Mouse (Mus musculus): Measurements from ENCODE around the gene Neurl1a.
"Not testable (repeated sequence)": the region's sequence is repeated elsewhere in the genome, so short reads cannot be mapped to it uniquely, and the experiment has no call there.

Neurl1a gene

DNA sequence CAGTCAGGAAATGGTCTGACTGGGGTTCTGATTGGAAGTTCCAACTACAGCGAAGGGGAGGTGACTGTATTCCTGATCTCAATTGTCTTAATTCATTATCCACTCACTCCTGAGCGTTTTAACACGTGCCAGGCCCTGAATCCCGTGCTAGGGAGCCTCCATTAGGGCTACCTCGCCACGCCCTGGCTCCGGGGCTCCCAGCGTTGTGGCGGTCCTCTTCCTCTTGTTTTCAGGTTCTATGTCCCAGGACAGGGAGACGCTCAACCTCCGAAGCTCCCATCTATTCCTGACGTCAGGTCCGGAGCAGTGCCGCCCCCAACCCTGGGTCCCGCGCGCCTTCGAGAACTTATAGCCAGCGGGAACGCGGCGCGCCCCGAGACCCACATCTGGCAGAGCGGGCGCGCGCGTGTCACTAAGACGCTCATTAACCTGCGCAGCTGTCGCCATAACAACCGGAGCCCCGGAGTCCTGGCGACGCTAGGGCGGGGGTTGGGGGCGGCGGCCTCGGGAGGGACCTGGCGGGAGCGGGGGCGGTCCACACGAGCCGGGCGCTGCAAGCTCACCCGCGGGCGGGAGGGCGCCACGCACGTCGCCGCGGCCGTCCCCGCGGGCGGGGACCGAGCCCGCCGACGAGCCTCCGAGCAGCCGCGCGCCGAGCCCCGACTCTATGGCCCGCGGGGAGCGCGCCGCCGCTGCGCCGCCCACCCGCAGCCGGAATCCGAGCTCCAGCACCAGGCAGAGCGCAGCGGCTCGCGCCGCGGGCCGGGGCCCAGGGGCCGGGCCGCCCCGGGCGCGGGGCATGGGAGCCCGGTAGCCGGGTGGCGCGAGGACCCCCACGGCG lies at the start of gene Neurl1a:
Gene Neurl1a (plus strand): TSS at position 390 of the 841 bp plus-strand sequence.
- DNase-seq, result peak in 1 of 2 experiments; percentile 10

DNA sequence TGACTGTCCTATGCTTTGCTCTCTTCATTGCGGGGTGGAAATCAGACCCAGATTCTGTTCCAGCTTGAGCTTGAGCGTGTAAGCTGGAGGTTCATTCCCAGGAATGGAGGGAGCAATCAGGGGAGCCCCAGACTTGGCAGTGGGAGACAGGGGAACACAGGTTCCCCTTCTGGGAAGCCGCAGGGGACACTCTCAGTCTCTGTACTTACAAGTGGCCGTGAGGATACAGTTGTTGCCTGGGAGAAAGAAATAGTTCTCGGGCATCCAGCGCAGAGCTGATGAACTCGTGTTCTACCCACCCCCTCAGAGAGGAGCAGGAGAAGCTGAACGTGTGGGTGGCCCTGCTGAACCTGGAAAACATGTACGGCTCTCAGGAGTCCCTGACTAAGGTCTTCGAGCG lies 49.8 kb upstream of the Neurl1a start:
- DNase-seq, result no peak

DNA sequence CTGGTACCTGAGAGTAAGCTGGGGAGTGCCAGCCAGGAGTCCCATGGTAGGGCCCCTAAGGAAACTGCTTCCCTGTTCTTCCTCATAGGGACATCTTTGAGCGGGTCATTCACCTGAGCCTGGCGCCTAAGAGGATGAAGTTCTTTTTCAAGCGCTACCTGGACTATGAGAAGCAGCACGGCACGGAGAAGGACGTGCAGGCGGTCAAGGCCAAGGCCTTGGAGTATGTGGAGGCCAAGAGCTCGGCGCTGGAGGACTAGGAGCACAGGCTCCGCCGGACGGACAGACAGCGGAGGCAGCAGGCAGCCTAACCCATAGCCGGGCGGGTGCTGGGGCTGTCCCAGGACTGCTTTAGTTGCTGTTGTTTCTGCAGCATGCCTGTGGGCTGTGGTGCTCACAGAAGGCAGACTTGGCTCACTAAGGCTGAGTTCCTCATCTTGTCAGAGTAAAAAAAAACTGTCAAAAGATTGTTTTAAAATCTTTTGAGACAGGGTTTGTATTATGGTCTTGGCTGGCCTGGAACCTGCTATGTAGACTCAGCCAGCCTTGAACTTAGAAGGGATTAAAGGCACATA lies 48.0 kb upstream of the Neurl1a start:
- no peak for DNase-seq

DNA sequence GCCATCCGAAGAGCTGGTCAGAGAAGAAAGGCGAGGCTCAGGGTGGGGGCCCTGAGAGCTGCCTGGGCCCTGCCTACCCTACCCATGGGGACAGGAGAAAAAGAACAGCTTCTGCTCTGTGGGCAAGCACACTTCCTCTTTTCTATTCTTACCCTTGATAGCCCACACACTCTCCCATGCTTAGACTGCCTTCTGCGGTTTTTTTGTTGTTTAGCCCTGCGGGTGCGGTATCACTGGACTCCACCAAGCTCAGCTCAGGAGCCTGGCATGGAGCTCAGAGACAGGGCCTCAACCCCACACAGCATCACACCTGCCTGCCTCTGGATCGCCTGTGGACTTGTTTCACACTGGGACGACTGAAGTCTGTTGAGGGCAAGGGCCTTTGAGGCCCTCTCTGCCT lies 45.5 kb upstream of the Neurl1a start:
- no peak for DNase-seq

DNA sequence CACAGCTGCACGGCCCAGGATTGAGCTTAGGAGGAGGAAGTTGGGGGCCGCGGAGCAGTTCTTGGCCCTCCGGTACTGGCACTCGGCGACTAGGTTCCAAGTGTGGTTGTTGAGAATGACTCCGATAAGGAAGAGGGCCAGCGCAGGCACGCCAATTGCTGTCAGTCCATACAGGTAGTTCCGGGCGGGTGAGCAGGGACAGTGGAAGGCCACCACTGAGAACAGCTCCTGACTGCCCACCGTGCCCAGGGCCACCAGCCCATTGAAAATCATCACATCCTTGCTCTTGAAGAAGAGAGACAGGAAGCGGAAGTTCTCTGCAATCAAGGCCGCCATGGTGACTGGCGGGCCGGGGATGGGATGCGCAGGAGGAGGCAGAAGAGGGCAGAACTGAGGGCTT lies 43.1 kb upstream of the Neurl1a start:
- DNase-seq, result no peak

DNA sequence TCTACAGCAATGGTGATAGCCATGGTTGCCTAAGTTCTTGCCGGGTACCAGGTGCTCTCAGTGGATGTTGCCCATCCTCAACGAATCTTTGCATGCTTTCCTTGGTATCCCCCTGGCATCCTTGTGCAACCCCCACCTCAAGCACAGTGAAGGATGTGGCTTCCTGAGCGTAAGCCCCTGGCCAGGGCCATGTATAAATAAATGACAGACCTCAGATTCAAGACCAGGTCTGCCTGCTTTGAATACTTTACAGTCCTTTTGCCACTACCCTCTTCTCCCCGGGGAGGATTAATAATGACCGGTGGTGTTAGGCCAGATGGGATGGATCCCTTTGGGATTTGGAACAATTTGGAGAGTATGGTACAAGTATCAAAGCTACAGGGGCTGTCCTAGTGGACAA lies 42.5 kb upstream of the Neurl1a start:
- no peak for DNase-seq

DNA sequence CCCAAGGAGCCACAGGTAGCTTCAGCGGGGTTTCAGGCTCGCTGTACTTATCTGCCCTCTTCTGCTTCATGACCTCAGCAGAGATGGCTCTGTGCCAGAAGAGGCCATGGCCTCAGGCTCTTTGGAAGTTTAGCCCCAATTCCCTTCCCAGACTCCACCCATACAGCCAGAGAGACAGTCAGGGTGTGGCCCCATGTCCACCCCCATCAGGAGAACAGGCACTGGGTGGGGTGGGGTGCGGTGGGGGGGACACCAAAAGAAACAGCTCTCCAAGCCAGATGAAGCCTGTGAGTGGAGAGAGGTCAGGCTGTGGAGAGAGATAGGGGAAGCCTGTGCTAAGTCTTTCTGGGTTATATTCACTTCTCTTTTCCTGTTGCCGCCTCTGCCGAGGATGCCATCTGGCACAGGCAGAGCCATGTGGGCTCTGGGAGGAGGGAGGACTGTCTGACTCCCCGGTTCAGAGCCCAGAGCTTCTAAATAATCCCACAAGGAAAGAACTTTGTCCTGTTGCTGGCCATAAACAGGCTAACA lies 41.5 kb upstream of the Neurl1a start:
- DNase-seq, result peak in 1 of 2 experiments; percentile 9

DNA sequence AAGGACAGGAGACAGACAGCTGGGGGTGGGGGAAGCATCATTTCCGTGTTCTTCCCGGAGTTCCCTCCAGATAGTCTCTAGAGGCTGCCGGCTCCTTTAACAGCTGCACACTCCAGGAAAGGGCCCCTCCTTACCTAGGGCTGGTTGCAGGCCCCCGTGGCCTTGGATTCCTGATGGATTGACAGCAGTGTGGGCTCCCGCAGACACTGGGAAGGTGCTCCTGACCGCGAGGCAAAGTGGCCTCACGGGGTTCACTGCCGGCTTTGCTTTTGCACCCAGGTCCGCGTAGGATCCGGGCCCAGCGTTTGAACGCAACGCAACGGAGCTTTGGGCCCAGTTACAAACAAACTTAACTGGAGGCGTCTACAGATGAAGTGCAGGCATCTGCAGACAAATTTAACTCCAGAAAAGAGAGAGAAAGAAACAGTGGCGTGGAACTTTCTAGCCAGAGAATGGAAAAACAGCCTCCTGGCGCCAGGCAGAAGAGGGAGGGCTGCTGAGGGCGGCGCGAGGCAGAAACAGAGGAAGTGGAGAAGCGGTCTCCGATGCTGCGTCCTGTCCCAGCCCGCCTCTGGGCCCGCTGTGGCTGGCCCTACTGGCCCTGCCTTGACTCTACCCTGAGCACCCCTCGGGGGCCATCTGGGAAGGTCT lies 40.7 kb upstream of the Neurl1a start, which contains the start of gene Calhm2:
Gene Calhm2 (minus strand): TSS at position 524 of the 651 bp plus-strand sequence.
- DNase-seq, result peak; percentile 41 to 44

DNA sequence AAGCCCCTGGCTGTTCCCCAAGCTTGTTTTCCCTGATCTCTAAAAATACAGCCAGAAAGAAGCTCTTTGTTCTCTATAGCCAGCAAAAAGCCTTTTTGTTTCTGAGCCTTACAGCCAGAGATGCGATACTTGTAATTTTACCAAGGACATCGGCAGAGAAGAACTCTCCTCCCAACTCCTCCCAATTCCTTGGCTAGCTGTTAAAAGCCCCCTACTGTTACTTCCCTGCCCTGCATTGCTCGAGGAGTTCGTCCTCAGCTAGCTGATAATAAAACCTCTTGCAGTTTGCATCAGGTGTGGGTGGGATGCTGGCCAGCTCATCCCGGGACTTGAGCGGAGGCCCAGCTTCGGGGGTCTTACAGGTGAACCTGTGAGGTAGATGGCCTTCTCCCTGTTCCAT lies 39.0 kb upstream of the Neurl1a start:
- not testable (repeated sequence) for DNase-seq

DNA sequence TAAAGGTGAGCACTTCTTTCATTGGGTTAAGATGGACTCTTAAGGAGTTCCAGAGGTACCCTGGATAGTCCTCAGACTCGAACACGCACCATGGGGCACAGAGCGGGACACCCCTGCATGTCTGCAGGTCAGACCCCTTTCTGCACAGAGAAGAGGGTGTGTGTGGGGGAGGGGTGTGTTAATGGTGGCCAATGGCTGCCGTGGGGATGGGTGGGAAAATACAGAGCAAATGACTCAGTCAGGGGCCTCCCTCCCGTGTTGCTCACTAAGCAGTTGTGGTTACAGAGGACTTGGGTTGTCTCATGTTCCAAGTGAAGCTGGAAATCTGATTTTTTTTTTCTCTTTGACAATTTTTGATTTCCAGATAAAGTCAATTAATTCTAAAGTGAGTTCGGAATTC lies 36.2 kb upstream of the Neurl1a start:
- no peak for DNase-seq

DNA sequence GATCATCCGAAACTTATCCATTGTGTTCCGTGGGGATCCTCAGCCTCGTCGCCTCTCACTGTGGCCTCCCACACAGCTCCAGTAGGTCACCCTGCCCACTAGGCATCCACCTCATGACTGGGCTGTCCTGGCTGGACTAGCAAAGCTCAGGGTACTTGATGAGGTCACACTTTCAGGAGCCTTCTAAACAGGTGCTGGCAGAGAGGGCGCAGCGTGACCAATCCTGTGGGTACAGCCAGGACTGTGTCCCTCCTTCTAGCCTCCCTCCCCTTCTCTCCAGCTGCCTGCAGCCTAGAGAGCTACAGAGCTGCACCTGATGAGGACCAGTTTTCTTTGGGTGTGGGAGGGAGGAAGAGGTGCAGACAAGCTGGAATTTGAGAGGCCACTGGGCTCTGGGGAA lies 34.5 kb upstream of the Neurl1a start, which contains the start of gene Calhm1:
Gene Calhm1 (minus strand): TSS at position 101 of the 400 bp plus-strand sequence.
- DNase-seq, result no peak

DNA sequence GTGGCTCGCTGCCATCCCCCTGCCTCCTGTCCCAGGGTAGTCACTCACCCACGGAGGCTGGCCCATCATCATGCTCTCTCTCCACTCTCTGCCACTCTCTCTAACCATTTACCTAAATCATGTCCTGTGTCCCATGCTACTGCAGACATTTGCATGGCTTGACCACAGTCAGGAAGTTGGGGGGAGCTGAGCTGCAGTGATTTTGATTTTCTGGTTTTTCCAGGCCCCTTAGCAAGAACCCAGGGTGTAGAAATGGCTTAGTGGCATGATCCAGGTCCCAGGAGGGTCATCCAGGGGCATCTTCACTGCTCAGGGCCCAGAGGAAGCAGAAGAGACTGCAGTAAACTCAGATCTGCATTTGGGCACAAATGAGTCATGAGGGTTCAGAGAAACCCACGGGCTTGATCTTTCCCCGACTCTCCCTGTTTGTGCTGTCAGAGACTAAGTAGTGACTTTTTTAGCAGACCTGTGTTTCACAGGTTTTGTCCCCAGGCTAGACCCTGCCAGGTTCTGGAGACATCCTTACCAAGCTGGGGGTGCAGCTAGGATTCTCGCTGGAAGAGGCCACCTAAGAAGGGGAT lies 30.3 kb upstream of the Neurl1a start:
- no peak for DNase-seq

DNA sequence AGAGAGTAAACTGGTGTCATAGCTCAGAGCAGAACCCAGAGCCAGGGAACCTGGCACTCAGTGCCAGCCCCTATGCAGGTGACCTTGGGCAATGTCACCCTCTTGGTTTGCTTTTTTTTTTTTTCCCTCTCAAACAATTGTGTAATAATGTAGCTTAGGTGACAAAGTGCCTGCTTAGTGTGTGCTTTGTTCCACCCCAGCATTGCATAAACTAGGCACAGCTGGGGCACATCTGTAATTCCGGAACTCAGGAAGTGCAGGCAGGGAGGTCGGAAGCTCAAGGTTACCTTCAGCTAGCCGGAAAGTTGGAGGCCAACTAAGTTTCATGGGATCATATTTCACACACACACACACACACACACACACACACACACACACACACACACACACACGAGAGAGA lies 28.8 kb upstream of the Neurl1a start:
- DNase-seq, result no peak

DNA sequence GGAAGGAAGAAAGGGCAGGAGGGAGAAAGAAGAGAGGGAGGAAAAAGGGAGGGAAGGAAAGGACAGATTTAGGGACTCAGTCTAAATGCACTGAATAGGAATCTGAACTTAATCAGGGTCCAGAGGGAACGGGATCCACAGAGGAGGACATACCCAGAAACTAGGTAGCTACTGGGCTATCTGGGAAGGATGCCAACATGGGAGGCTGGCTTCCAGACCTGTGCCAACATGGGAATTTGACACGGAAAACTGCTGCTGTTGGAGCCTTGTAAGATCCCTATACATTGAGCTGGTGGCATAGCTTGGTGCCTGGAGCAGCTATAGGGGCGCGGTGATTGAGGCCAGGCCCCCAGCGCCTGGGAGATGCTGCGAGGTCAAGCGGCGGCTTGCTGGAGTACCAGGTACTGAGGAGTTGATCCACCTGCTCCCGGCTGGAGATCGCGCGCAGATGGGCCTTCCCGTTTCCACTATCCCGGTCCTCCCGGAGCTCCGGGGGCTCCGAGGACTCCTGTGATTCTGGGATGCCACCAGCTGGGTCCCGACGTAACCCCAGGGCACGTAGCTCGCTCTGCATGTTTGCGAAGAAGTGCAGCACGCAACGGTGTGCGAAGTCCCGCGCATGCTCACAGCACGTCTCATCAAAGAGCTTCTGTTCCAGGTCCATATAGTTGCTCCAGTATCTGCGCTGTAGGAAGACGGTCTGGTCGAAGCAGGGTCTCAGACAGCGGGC lies 27.1 kb upstream of the Neurl1a start:
- no peak for DNase-seq

DNA sequence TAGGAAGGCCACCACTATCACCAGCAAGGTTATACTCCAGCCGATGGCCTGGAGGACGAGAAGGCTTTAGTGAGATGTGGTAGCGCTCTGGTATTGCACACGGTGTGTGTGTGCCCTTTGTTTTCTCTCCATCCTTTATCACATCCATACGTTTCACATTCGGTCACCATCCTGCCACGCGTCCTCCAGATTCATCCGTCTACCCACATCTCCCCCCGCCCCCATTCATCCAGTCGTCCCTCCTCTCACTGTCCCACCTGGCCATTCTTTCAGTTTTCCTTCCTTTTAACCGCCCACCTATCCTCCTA lies 26.6 kb upstream of the Neurl1a start:
- DNase-seq, result no peak

DNA sequence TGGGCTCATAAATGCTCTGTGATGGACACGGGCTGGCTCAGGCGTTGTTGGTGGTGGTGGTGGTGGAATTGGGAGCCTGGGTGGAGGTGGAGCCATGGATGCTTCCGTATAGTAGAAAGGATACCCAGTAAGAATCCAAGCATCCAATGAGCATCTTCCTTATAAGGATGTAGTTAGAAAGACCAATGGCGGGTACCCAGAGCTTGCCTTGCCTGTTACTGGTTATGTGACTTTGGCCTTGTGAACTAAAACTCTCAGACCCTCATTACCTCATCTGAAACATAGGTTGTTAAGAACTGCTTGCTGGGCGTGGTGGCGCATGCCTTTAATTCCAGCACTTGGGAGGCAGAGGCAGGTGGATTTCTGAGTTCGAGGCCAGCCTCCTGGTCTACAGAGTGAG lies 24.9 kb upstream of the Neurl1a start:
- DNase-seq, result no peak

DNA sequence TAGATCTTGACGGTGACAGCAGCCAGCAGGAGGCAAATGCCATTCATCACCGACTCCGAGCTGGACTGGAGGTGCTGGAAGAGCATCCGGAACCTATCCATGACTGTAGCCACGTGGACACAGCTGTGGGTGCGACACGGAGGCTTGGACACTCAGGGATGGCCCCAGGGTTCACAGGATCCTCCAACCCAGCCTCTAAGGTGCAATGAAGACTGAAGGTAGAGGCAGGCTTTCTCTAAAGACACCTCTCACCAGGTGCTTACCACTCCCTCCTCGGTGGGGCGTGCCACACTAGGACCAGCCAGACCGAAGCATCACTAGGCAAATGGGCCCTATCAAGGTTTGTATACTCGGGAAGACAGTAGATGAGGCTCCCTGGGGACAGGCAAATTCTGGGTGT lies 21.0 kb upstream of the Neurl1a start, which contains the start of gene Calhm3:
Gene Calhm3 (minus strand): TSS at position 101 of the 400 bp plus-strand sequence.
- DNase-seq, result no peak

DNA sequence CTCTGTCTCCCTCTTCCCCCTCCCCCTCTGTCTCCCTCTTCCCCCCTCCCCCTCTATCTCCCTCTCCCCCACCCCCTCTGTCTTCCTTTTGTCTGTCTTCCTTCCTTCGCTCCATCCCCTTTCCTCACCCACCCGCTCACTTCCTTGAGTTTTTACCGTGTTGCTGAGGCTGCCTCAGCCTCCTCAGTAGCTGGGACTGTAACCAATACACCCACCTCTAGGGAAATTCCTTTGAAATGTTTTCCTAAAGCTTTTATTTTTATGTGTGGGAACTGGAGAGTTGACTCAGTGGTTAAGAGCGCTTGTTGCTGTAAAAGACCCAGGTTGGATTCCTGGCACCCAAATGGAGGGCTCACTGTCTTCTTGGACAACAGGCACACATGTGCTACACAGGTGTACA lies 17.0 kb upstream of the Neurl1a start:
- DNase-seq, result no peak

DNA sequence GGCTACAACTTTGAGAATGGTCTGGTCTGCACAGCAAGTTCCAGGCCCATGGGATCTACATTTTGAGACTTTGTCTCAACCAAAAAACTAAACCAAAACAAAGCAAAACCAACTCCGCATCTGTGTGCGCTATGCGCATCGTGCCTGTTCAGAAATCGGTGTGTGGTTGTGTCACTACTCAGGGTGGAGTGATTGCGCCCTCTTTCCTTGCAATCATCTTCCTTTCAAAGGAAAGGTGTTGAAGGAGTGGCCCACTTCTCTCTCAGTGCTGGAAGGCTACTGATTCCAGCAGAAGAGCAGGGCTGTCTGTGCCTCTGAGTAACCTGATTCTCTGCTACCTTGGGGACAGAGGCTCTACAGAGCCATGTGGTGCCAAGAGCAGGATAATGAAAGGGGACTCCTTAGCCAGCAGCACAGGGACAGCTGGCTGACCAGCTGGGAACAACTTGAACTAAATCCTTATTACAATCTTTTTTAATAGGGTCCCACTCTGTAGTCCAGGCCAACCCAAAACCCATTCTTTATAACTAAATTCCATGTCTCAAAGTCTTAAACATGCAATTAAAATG lies 15.4 kb upstream of the Neurl1a start:
- DNase-seq, result no peak

DNA sequence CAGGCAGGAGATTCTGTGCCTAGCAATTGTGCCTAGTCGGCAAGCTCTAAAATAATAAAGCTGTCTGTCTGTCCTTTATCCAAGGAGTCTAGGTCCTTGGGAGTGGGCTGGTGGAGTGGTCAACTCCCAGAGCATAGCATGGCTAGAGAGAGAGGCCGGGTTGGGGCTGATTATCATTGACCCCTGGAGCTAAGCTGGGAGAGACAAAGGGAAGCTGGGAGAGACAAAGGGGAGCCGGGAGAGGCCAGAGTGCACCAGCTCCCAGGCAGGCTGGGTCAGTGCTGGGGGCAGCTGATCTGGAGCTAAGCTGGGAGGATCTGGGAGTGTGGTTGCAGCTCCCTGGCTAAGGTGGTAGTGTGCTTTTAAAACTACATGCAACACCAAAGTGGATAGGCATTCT lies 11.9 kb upstream of the Neurl1a start:
- no peak for DNase-seq

DNA sequence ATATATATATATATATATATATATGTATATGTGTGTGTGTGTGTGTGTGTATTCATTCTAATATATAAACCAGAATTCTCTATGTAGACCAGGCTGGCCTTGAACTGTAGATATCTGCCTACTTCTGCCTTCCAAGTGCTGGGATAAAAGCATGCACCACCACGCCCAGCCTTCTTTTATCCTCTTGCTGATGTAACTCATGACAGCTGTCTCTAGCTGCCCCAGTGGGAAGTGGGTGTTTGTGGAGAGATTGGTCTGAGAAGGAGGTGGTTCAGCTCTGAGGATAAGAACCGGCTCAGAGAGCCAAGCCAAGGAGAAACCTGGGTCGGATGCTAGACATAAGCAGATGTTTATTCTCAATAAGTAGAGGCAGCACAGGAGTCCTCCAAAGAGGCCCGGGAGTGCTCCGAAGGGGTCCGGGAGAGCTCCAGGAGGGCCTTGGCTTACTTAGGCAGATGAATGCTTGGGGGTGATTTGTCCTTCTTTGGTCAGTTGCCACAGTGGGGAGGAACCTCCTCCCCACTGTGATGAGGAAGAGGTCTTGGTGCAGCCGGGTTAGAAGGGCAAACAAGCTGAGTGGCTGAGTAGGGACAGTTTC lies 10.9 kb upstream of the Neurl1a start:
- DNase-seq, result no peak

DNA sequence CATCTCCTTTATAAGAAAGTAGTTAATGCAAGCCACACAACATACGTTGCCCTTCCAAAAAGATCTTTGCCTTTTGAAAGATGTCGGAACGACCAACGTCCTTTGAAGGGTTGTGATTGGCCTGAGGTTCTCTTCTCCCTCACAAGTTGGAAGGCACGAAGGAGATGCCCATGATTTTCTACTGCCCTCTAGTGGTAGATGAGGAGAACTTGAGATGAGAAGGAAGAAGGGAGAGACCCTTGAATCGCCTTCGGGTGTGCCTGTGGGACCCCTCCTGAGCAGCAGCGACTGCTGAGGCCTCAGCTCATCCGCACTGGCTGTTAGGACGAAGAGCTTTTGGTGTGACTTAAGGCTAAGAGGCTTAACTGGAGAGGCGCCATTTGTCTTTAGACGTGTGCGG lies 10.4 kb upstream of the Neurl1a start:
- no peak for DNase-seq

Measured in thymus, adult 18-20 months (tissue).